Mouse (Mus musculus): ENCODE measurements around the gene Mgp.

DNA sequence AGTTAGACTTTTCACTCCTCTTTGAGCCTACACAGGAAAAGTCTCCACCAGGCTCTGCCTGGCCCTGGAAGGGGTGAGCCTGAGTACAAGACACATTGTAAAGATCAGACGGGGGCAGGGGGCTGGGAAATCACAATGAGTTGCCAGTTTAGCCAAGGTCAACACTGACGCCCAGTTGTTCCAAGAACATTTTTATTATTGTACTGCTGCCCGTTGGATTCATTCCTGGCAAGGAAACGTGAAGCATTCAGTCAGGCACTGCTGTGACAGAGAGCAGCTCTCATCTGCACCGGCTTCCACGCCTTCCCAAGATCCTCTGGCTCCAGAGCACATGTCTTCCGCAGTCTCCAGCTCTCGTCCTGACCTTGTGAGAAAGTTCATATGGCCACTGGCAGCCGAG is 12.2 kb upstream of the Mgp start:
- TF ChIP-seq CTCF (IDR thresholded peaks at IDR 0.05; ENCODE audit: borderline replicate concordance, insufficient read depth, low read depth, low read length), result no peak
- TF ChIP-seq POLR2A (IDR thresholded peaks at IDR 0.05; ENCODE audit: borderline replicate concordance, insufficient read depth, low read length), result no peak

Measured in cerebellum, adult 2 months (tissue).